Mouse (Mus musculus) skeletal muscle tissue, adult 2 months (tissue): ENCODE data around the gene Itgb2.

Experiments used
- DNase-seq: peaks from one replicate; pipeline ENCODE4 v3.0.0-alpha.2; 2012; ENCODE audit warnings: low read depth, low spot score

Itgb2 gene

GRCm38 (mm10) chr10:77550874-77551273, 20.8 kb downstream of the Itgb2 start:
- DNase-seq, result peak; percentile 34

DNA sequence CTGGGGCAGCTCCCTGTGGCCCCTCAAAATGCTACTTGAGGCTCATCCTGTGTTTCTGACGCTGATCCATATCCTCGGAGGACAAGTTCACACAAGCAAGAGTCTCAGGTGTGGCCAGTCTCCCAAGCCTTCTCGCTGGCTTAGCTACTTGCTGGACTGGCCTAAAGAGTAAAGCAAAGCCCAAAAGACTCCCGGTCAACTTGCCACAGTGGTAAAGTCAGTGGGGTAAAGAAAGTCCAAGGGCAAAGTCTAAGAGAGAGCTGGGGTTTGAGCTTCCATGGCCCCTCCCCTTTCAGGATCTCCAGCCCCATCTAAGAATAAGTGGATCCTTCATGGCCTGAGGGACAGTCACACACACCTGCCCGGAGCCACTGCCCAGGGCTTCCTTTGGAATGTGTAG, 22.1 kb downstream of the Itgb2 start:
- DNase-seq, result no peak

GRCm38 (mm10) chr10:77553285-77553684, 23.2 kb downstream of the Itgb2 start:
- no peak for DNase-seq

DNA sequence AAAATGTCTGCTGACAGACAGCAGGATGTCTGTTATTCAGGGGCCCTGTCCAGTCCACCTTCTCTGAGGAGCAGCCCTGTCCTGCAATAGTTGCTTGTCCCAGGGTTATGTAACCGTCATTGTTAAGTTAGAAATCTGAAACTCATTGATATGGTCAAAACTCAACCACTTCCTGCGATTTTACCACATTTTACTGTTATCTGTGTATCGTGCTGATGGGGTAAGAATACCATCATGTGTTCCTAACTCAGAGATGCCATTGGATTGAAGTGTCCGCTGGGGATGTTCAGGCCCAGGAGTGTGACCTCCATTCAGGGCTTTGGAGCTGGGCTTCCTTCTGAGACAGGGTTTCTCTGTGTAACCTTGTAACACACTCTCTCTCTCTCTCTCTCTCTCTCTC, 24.9 kb downstream of the Itgb2 start:
- DNase-seq, result no peak

- no peak for DNase-seq
These were observed 26.6 kb downstream of the Itgb2 start for GRCm38 (mm10) chr10:77556631-77557030.

DNA sequence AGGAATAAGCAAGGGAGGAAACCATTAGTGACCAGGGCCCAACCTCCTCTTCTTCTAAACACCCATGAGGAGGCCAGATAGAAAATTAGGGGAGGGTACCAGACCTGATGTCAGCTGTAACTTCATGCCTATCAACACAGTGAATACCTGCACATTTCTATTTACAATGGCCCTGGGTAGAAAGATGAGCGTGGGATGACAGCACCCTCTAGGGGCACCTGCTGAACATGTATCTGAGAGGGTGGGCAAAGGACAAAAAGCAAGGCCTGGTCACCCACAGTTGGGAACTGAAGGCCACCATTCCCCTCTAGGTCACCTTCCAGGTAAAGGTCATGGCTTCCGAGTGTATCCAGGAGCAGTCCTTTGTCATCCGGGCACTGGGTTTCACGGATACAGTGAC, 27.6 kb downstream of the Itgb2 start:
- no peak for DNase-seq

- DNase-seq, result no peak
These were observed 30.0 kb downstream of the Itgb2 start for GRCm38 (mm10) chr10:77560090-77560489.

DNA sequence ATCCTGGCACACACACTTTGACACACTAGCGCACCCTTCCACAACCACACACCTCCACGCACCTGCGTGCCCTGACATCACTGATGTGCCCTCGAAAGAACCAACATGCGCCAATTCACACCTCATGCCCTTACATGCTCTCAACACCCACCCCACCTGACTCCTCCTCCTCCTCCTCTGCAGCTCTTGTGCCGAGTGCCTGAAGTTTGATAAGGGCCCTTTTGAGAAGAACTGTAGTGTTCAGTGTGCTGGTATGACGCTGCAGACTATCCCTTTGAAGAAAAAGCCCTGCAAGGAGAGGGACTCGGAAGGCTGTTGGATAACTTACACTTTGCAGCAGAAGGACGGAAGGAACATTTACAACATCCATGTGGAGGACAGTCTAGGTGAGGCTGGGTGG, 30.8 kb downstream of the Itgb2 start:
- DNase-seq, result no peak

GRCm38 (mm10) chr10:77561508-77561907, 31.5 kb downstream of the Itgb2 start:
- DNase-seq, result no peak

DNA sequence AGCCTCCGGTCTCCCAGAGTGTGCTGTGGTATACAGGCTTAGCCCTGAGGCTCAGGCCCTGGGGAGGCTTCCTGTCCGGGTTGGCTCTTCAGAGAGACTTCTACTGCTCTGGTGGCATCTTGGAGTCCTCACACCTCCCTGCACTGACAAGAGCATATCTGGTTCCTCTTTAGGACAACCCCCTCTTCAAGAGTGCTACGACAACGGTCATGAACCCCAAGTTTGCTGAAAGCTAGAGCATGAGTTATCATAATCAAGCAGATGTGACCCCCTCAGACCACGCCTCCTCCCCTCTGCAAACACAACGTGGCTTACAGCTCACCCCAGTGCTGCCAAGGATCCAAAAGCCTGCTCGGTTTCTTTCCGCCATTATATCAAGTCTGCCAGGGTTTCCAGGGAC, 35.0 kb downstream of the Itgb2 start:
- no peak for DNase-seq

- DNase-seq, result peak; percentile 78
These were observed 36.6 kb downstream of the Itgb2 start for GRCm38 (mm10) chr10:77566651-77567050.

DNA sequence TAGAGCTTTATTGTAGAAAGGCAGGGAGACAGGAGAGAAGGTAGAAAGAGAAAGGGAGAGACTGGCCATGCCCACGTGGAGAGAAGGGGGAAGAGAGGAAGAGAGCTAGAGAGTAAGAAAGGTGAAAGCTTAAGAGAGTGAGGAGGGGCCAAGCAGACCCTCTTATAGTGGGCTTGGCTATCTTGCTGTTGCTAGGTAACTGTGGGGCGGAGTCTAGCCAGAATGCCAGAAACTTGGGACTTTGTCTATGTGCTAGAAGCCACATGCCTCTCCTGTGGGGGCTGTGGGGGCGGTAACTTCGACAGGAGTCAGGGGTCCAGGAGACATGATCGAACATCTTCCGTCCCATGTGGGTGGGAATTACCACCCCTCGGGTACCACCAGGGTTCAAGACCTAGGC, 39.4 kb downstream of the Itgb2 start:
- DNase-seq, result no peak

GRCm38 (mm10) chr10:77569973-77570658, 40.1 kb downstream of the Itgb2 start:
- DNase-seq, result no peak

DNA sequence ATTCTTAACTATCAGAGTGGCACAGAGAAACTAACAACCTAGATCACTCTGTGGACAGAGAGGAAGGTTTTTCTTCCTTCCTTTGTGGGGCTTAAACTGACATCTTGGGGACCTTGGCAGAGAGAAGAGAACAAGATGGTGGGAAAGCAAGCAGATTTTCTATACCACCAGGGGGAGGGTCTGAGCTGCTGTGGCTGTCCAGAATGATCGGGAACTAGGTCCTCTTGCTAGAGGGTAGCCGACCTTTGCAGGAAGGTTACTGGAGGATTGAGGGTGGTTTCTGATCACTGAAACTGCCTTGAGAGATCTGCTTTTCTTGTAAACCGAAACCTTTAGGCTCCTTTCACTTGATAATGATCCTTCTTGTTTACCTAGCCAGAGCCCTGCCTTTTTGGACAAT, 42.2 kb downstream of the Itgb2 start:
- DNase-seq, result no peak

GRCm38 (mm10) chr10:77573162-77573561, 43.1 kb downstream of the Itgb2 start:
- no peak for DNase-seq

- no peak for DNase-seq
These were observed 50.2 kb downstream of the Itgb2 start for GRCm38 (mm10) chr10:77580027-77580920.

DNA sequence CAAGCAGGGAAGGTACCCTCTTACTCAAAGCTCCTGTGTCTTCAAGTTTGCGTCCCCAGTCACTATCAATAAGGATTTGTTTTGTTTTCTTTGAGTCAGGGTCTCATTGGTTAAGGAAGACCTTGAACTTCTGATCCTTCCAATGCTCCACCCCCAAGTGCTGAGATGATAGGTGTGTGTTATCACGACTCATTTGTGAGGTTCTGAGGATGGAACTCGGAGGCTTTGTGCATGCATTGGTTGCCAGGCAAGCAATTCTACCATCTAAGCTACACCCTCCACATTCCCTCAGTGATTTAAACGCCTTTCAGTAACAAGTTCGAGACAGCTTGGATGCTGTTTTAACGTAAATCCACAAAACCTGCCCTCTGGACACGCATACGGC, 51.0 kb downstream of the Itgb2 start:
- no peak for DNase-seq

DNA sequence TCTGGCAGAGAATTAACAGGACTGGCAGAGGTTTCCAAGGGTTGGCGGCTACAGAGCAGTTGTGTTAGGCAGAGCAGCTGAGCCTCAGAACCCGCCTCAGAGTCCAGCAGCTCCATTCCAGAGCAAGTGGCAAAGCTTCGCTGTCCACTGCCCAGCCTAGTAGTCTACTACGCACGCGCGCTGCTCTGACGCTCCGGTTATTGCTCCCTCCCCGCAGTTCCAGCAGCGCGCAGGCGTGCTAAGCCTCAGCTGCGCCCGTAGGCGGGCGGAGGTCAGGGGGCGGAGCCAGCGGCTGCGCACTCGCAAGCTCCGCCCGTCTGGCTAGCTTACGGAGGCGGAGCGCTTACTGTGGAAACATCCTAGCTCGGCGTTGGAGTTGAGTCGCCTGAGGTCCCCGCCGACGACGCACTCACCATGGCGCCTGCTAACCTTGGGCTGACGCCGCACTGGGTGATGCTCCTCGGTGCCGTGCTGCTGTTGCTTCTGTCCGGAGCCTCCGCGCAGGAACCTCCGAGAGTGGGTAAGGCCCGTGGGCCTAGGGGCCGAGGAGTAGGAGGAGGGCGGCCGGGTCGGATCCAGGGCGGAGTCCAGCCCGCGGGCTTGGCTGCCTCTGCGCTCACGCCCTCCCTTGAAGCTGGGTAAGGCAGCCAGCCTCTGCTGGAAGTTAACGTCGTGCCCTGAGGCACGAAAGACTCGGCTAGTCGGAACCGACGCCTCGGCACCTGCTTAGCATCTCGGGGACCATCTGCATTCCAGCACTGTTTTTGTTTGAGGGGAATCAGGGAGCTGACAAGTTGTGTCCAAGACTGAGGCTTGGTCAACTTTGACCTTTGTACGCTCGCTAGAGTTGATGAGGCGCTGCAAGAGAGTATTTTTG, 51.6 kb downstream of the Itgb2 start, which contains the start of gene Pttg1ip:
Gene Pttg1ip (plus strand): TSS at position 313 of the 877 bp plus-strand sequence.
- peak; percentile 99 for DNase-seq

DNA sequence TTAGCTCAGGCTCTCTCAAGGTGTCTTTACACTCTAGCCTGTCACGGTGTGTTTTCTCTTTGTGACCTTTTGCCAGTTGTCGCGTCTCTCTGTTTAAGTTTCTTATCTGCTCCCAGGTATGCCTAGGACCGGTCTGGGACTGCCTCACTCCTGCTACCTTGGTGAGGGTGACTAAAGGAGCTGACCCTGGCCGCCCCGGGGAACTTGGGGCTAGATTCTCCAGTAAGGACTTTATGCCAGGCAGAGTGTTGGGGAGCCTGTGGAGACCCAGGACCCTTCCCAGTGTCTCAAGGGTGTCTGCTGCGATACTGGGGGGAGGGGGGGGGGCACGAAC, 52.2 kb downstream of the Itgb2 start:
- no peak for DNase-seq

- peak; percentile 50 for DNase-seq
These were observed 53.9 kb downstream of the Itgb2 start for GRCm38 (mm10) chr10:77583795-77584422.

- DNase-seq, result no peak
These were observed 56.6 kb downstream of the Itgb2 start for GRCm38 (mm10) chr10:77586637-77587036.
